Mouse (Mus musculus) neural tube, embryonic 13.5 days (tissue): ENCODE measurements around the gene Actr1b. TPM values are rescaled to one million over a fixed set of nuclear protein-coding genes. Genes with fewer than 3 reads are reported as not detected.
"Not testable (repeated sequence)": the region's sequence is repeated elsewhere in the genome, so short reads cannot be mapped to it uniquely, and the experiment has no call there.

Source experiments
- ATAC-seq: fragments of 200-750 bp; cut with Nextera tagmentation; 2 replicates; pipeline ENCODE4 v1.8.0; 2017; ENCODE audit warnings: low read depth, mild to moderate bottlenecking, moderate TSS enrichment, moderate library complexity
- H3K27ac ChIP-seq: fragments of 300-500 bp; sonication (generic); replicated peaks from 2 replicates; pipeline ENCODE4 v1.5.1; 2015; ENCODE audit warnings: moderate library complexity, mild to moderate bottlenecking, inconsistent platforms
- H3K27me3 ChIP-seq: fragments of 300-500 bp; sonication (generic); 2 replicates; pipeline ENCODE4 v1.6.1; 2015; ENCODE audit warnings: mild to moderate bottlenecking, inconsistent platforms
- H3K36me3 ChIP-seq: fragments of 300-500 bp; sonication (generic); 2 replicates; pipeline ENCODE4 v1.6.1; 2015; ENCODE audit warnings: mild to moderate bottlenecking, inconsistent platforms
- H3K4me1 ChIP-seq: fragments of 300-500 bp; sonication (generic); replicated peaks from 2 replicates; pipeline ENCODE4 v1.6.1; 2015; ENCODE audit warnings: inconsistent platforms
- H3K4me2 ChIP-seq: fragments of 300-500 bp; sonication (generic); 2 replicates; pipeline ENCODE4 v1.6.1; 2015; ENCODE audit warnings: inconsistent platforms, mild to moderate bottlenecking, moderate library complexity
- H3K4me3 ChIP-seq: fragments of 300-500 bp; sonication (generic); 2 replicates; pipeline ENCODE4 v1.5.1; 2015; ENCODE audit warnings: mild to moderate bottlenecking, inconsistent platforms
- H3K9ac ChIP-seq: fragments of 300-500 bp; sonication (generic); 2 replicates; pipeline ENCODE4 v1.6.1; 2015; ENCODE audit warnings: moderate library complexity, mild to moderate bottlenecking, inconsistent platforms
- H3K9me3 ChIP-seq: fragments of 300-500 bp; sonication (generic); 2 replicates; pipeline ENCODE4 v1.6.1; 2016; ENCODE audit warnings: inconsistent platforms
- WGBS: fragments of 180-500 bp; shearing (Covaris S2); methylation state at CpG from one replicate; pipeline ENCODE4 v1.1.7; 2015; 5-methylcytosine and 5-hydroxymethylcytosine counted together
- polyA plus RNA-seq: library from polyadenylated mRNA; unstranded; fragments of >200 nt; fragmentation: Nextera tagmentation; extraction: Ambion mirVana; gene quantifications from 2 replicates; pipeline ENCODE4 v1.2.1, GENCODE M21; 2015

Gene Actr1b
- polyA plus RNA-seq, 1 experiment from 2014 or later, result 126 TPM

DNA sequence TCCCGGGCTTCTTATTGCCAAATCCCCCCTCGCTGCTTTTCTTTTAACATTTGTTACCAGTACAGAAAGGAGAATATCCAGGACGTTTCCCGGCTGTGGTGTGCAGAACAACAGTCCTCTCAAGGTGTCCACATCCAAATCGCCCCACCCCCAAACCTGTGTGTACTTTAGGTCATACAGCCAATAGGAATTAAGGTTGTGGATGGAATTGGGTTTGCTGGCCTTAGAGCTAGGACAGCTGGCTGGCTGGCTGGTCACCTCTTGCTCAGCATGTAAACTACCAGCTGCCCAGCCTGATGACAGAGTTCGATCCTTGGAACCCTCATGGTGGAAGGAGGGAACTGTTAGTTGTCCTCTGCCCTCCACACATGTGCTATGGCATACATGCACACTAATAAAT is 19.4 kb downstream of the Actr1b start:
- no peaks in the 10 kb centered on the region for H3K9me3 ChIP-seq
- 93% methylated on average over 6 of the region's 6 CpGs for WGBS
- ATAC-seq, result no peak
- H3K36me3 ChIP-seq, result peaks cover 46% of the 10 kb centered on the region
- no peak overlapping the region for H3K27ac ChIP-seq
- no peak overlapping the region for H3K4me2 ChIP-seq
- no peak overlapping the region for H3K9ac ChIP-seq
- H3K4me1 ChIP-seq, result peaks cover 23% of the 10 kb centered on the region
- H3K4me3 ChIP-seq, result no peak overlapping the region
- no peaks in the 10 kb centered on the region for H3K27me3 ChIP-seq

- H3K9ac ChIP-seq, result peak within 1 kb of the TSS; percentile 91
- peak within 1 kb of the TSS; percentile 86 for H3K4me3 ChIP-seq
- no peaks in the 10 kb centered on the region for H3K9me3 ChIP-seq
- peak within 1 kb of the TSS; percentile 81 for H3K4me2 ChIP-seq
- H3K36me3 ChIP-seq, result peaks cover 27% of the 10 kb centered on the region
- ATAC-seq, result peak; percentile 94
- H3K4me1 ChIP-seq, result peaks cover 16% of the 10 kb centered on the region
- H3K27me3 ChIP-seq, result no peaks in the 10 kb centered on the region; the same call in 1 of the 2 replicates
- H3K27ac ChIP-seq, result peak within 1 kb of the TSS; percentile 61
- WGBS, result 1% methylated on average over 68 of the region's 68 CpGs
These were observed 22.7 kb downstream of the Actr1b start, which contains the start of gene Cox5b for GRCm38 (mm10) chr1:36691271-36692155. Gene Cox5b, plus strand, starts transcription at chr1:36691449.

GRCm38 (mm10) chr1:36690671-36691235 is 23.5 kb downstream of the Actr1b start:
- peak overlapping the region; percentile 86 for H3K4me3 ChIP-seq
- WGBS, result 62% methylated on average over 11 of the region's 11 CpGs
- H3K9me3 ChIP-seq, result no peaks in the 10 kb centered on the region
- peak overlapping the region; percentile 63; the same call in 1 of the 2 replicates for H3K9ac ChIP-seq
- peak overlapping the region; percentile 42; the same call in 1 of the 2 replicates for H3K27ac ChIP-seq
- H3K36me3 ChIP-seq, result peaks cover 27% of the 10 kb centered on the region
- peak; percentile 42 for ATAC-seq
- H3K27me3 ChIP-seq, result no peaks in the 10 kb centered on the region; the same call in 1 of the 2 replicates
- peak overlapping the region; percentile 81 for H3K4me2 ChIP-seq
- peaks cover 16% of the 10 kb centered on the region for H3K4me1 ChIP-seq

DNA sequence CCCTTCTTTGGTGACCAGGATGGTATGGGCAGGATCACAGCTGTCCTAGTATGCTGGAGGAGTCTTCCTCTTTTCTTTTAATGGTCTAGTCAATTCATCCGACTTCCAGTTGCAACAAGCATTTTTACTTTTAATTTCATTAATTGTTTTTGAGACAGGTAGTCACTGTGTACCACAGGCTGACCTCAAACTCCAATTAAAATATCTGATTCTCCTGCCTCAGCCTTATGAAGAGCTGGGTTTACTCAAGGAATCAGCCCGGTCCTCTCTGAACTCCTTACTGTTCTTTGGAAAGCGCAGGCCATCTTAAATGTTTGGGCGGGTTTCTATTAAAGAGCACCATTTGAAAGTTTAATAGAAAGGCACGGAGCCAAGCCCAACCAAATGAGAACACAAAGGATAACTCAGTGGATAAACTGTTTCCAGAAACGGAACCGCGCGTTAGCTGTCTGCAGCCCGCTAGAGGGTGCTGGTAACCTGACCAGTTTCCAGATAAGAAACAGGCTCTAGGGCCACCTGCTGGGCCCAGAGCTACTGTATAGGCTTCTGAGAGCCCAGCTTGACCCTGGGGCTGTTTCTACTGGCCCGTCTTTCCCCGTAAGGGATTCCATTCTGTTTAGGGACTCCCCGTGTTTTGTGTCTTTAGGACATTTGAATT is 30.3 kb downstream of the Actr1b start:
- H3K4me3 ChIP-seq, result no peak overlapping the region
- H3K27ac ChIP-seq, result no peak overlapping the region
- H3K27me3 ChIP-seq, result no peaks in the 10 kb centered on the region; the same call in 1 of the 2 replicates
- peak; percentile 82 for ATAC-seq
- no peaks in the 10 kb centered on the region for H3K36me3 ChIP-seq
- H3K4me2 ChIP-seq, result no peak overlapping the region
- H3K9me3 ChIP-seq, result no peaks in the 10 kb centered on the region
- no peak overlapping the region for H3K9ac ChIP-seq
- WGBS, result 13% methylated on average over 13 of the region's 13 CpGs
- H3K4me1 ChIP-seq, result no peaks in the 10 kb centered on the region

GRCm38 (mm10) chr1:36682620-36683355 is 31.4 kb downstream of the Actr1b start, which contains the start of gene Fam178b:
Gene Fam178b, minus strand, starts transcription at chr1:36683183.
- no peak within 1 kb of the TSS for H3K4me2 ChIP-seq
- no peaks in the 10 kb centered on the region for H3K36me3 ChIP-seq
- no peak within 1 kb of the TSS for H3K4me3 ChIP-seq
- no peaks in the 10 kb centered on the region for H3K9me3 ChIP-seq
- no peak for ATAC-seq
- no peaks in the 10 kb centered on the region; the same call in 1 of the 2 replicates for H3K27me3 ChIP-seq
- 91% methylated on average over 39 of the region's 39 CpGs for WGBS
- H3K27ac ChIP-seq, result no peak within 1 kb of the TSS
- no peak within 1 kb of the TSS for H3K9ac ChIP-seq
- no peaks in the 10 kb centered on the region for H3K4me1 ChIP-seq

DNA sequence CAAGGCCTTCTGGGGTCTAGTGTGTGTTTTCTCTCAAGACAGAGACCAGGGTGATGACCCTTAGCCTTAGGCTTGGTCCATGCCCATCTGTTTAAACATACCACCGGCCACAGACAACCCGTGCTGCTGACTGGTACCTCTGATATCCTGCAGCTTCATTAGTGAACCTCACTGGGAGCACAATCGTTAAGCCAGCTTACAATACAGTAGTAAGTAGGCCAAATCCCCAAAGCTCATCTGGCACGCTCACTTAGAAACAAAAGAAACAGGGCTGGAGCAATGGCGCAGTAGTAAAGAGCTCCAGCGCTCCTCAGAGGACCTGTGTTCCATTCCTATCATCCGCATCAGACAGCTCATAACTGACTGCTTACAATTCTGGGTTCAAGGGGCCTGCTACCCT is 33.3 kb downstream of the Actr1b start:
- H3K4me2 ChIP-seq, result no peak overlapping the region
- 66% methylated on average over 7 of the region's 7 CpGs for WGBS
- no peak overlapping the region for H3K9ac ChIP-seq
- H3K4me1 ChIP-seq, result no peaks in the 10 kb centered on the region
- no peak for ATAC-seq
- H3K4me3 ChIP-seq, result no peak overlapping the region
- H3K36me3 ChIP-seq, result no peaks in the 10 kb centered on the region
- no peak overlapping the region for H3K27ac ChIP-seq
- H3K9me3 ChIP-seq, result no peaks in the 10 kb centered on the region
- H3K27me3 ChIP-seq, result no peaks in the 10 kb centered on the region

- 46% methylated on average over 3 of the region's 3 CpGs for WGBS
- H3K4me1 ChIP-seq, result no peaks in the 10 kb centered on the region
- no peak for ATAC-seq
These were observed 39.3 kb downstream of the Actr1b start for GRCm38 (mm10) chr1:36674936-36675335.

GRCm38 (mm10) chr1:36672648-36673350 is 41.4 kb downstream of the Actr1b start:
- 40% methylated on average over 16 of the region's 16 CpGs for WGBS
- Histone ChIP-seq H3K9ac (no peak overlapping the region), H3K9me3 (no peaks in the 10 kb centered on the region), H3K27ac (no peak overlapping the region), H3K4me3 (no peak overlapping the region), H3K27me3 (no peaks in the 10 kb centered on the region), H3K4me2 (no peak overlapping the region), H3K36me3 (no peaks in the 10 kb centered on the region), H3K4me1 (no peaks in the 10 kb centered on the region)
- ATAC-seq, result no peak

More at GRCm38 (mm10) chr1:36674936-36675335, 39.3 kb downstream of the Actr1b start:
- no peak overlapping the region for H3K9ac ChIP-seq
- no peak overlapping the region for H3K4me2 ChIP-seq
- no peaks in the 10 kb centered on the region for H3K27me3 ChIP-seq
- no peaks in the 10 kb centered on the region for H3K9me3 ChIP-seq
- no peak overlapping the region for H3K4me3 ChIP-seq
- H3K27ac ChIP-seq, result no peak overlapping the region
- H3K36me3 ChIP-seq, result no peaks in the 10 kb centered on the region

- no peaks in the 10 kb centered on the region for H3K9me3 ChIP-seq
- no peaks in the 10 kb centered on the region for H3K4me1 ChIP-seq
- no peak overlapping the region for H3K27ac ChIP-seq
- no peak overlapping the region for H3K9ac ChIP-seq
- H3K4me3 ChIP-seq, result no peak overlapping the region
- H3K27me3 ChIP-seq, result no peaks in the 10 kb centered on the region
- H3K36me3 ChIP-seq, result no peaks in the 10 kb centered on the region
- 92% methylated on average over 10 of the region's 10 CpGs for WGBS
- no peak for ATAC-seq
- H3K4me2 ChIP-seq, result no peak overlapping the region
These were observed 43.0 kb downstream of the Actr1b start for GRCm38 (mm10) chr1:36671260-36671659.

DNA sequence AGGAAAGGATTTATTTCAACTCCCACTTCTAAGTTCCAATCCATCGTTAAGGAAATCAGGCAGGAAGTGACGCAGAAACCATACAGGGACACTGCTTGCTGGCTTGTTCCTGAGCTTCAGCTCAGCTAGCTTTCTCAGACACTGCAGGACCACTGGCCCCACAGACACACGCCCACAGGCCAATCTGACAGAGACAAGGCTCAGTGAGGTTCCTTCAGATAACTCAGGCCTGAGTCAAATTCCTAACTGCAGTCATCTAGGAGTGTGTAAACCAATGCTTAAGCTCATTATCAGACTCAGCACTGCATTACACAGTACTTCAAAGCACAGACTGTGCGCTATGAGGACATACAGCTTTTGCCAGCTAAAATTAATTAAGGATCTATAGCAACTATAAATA is 44.0 kb downstream of the Actr1b start:
- Histone ChIP-seq H3K27ac (no peak overlapping the region), H3K4me1 (no peaks in the 10 kb centered on the region; the same call in 1 of the 2 replicates), H3K36me3 (no peaks in the 10 kb centered on the region), H3K9me3 (no peaks in the 10 kb centered on the region), H3K9ac (no peak overlapping the region), H3K27me3 (no peaks in the 10 kb centered on the region), H3K4me2 (no peak overlapping the region), H3K4me3 (no peak overlapping the region)
- no peak for ATAC-seq
- whole genome bisulfite sequencing, result 81% methylated on average over 4 of the region's 4 CpGs

GRCm38 (mm10) chr1:36668007-36668406 is 46.2 kb downstream of the Actr1b start:
- H3K4me2 ChIP-seq, H3K4me1 ChIP-seq, H3K27me3 ChIP-seq, H3K36me3 ChIP-seq, H3K9me3 ChIP-seq, H3K4me3 ChIP-seq, H3K9ac ChIP-seq, H3K27ac ChIP-seq, ATAC-seq: not testable (repeated sequence)
- WGBS, result 54% methylated on average over 4 of the region's 4 CpGs
